Mouse (Mus musculus) spleen, adult 18-20 months (tissue): ENCODE data around the gene Plekhd1.

Experiments
- DNase-seq, 2 experiments: peaks; one replicate each; pipeline ENCODE4 v3.0.0; 2022; ENCODE audit warnings: mixed read lengths in 2 of 2

Plekhd1 gene

GRCm38 (mm10) chr12:80757751-80758558 lies 65.6 kb downstream of the Plekhd1 start:
- DNase-seq = peak in 1 of 2 experiments; percentile 7

GRCm38 (mm10) chr12:80758559-80759386 lies 66.4 kb downstream of the Plekhd1 start:
- DNase-seq = peak in 1 of 2 experiments; percentile 28

GRCm38 (mm10) chr12:80759387-80759712 lies 67.0 kb downstream of the Plekhd1 start:
- DNase-seq = no peak

DNA sequence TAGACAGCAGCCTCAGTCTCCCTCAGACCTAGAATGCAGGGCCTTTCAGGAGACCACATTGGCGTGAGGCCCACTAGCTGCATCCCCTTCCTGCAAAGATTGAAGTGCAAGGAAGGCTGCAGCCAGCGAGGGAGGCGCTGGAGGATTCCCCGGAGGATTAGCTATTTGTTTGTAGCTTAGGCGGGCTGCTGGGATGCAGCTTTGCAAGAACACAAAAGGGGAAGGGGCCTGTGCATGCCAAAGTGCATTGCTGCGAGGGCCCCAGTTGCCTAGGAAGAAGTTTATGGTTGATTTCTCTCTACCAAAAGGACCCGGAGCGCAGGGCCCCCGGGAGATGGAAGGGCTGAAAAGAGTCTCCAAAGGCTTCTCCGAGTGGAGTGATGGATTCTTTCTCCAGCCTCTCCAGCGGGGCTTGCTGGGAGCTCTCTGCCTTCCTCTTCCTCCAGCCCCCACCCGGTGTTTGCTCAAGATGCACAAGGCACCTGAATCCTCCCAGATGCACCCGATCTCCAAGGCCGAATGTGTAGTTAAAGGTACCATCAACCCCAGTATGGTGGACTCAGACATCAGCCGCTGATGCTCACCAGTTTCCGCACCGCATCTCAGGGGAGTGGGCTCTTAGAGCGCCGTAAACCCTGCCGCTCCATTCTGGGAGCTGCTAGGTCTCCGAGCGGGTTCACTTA lies 67.5 kb downstream of the Plekhd1 start:
- no peak for DNase-seq

- DNase-seq = peak; percentile 33 to 74
These were observed 68.0 kb downstream of the Plekhd1 start, which contains the start of gene Ccdc177 for GRCm38 (mm10) chr12:80760396-80760801. Ccdc177 (minus strand) TSS chr12:80760687.

GRCm38 (mm10) chr12:80762982-80763381 lies 70.6 kb downstream of the Plekhd1 start:
- no peak for DNase-seq

GRCm38 (mm10) chr12:80764116-80764515 lies 71.7 kb downstream of the Plekhd1 start:
- no peak for DNase-seq

- peak; percentile 32 to 71 for DNase-seq
These were observed 77.3 kb downstream of the Plekhd1 start for GRCm38 (mm10) chr12:80769697-80770096.
